Mouse (Mus musculus): ENCODE measurements around the gene Tdrd12.

The Tdrd12 gene

GRCm38 (mm10) chr7:35447996-35448846 is 89.3 kb downstream of the Tdrd12 start, which contains the start of gene Slc7a9:
TSS of gene Slc7a9 (plus strand) at chr7:35448796.
- DNase-seq, result no peak

- no peak for DNase-seq
Observed at GRCm38 (mm10) chr7:35447501-35447900, 90.0 kb downstream of the Tdrd12 start.

- no peak for DNase-seq
Observed at GRCm38 (mm10) chr7:35435266-35435665, 102.3 kb downstream of the Tdrd12 start.

GRCm38 (mm10) chr7:35428146-35428545 is 109.4 kb downstream of the Tdrd12 start:
- DNase-seq, result no peak

GRCm38 (mm10) chr7:35423071-35423470 is 114.5 kb downstream of the Tdrd12 start:
- DNase-seq, result no peak

All from cerebellum, postnatal 25 days (tissue).